Mouse (Mus musculus) stomach, embryonic 16.5 days (tissue): ENCODE data around the gene Slco4c1. TPM values are rescaled to one million over a fixed set of nuclear protein-coding genes. Genes with fewer than 3 reads are reported as not detected.

Experiments
- ATAC-seq: fragments of 200-750 bp; cut with Nextera tagmentation; 2 replicates; pipeline ENCODE4 v1.8.0; 2017; ENCODE audit warnings: moderate number of reproducible peaks, moderate TSS enrichment; ENCODE audit not compliant: insufficient read depth, low FRiP score
- H3K27ac ChIP-seq: fragments of 300-500 bp; sonication (generic); 2 replicates; pipeline ENCODE4 v1.5.1; 2014; ENCODE audit warnings: low read length
- H3K27me3 ChIP-seq: fragments of 300-500 bp; sonication (generic); 2 replicates; pipeline ENCODE4 v1.6.1; 2014; ENCODE audit warnings: low read length, control low read depth, mixed read lengths; ENCODE audit not compliant: control insufficient read depth, insufficient read depth
- H3K36me3 ChIP-seq: fragments of 300-500 bp; sonication (generic); 2 replicates; pipeline ENCODE4 v1.6.1; 2014; ENCODE audit warnings: low read length; ENCODE audit not compliant: control insufficient read depth, insufficient read depth
- H3K4me1 ChIP-seq: fragments of 300-500 bp; sonication (generic); 2 replicates; pipeline ENCODE4 v1.6.1; 2014; ENCODE audit warnings: low read length, control low read depth, mixed read lengths; ENCODE audit not compliant: control insufficient read depth, insufficient read depth
- H3K4me2 ChIP-seq: fragments of 300-500 bp; sonication (generic); 2 replicates; pipeline ENCODE4 v1.6.1; 2014; ENCODE audit warnings: low read depth, low read length, mixed read lengths
- H3K4me3 ChIP-seq: fragments of 300-500 bp; sonication (generic); replicated peaks from 2 replicates; pipeline ENCODE4 v1.5.1; 2014; ENCODE audit warnings: mild to moderate bottlenecking, low read length
- H3K9ac ChIP-seq: fragments of 300-500 bp; sonication (generic); 2 replicates; pipeline ENCODE4 v1.6.1; 2014; ENCODE audit warnings: low read length
- H3K9me3 ChIP-seq: fragments of 300-500 bp; sonication (generic); replicated peaks from 2 replicates; pipeline ENCODE4 v1.6.1; 2016; ENCODE audit warnings: low read length, control low read depth; ENCODE audit not compliant: control insufficient read depth
- WGBS: fragments of 180-500 bp; shearing (Covaris S2); extraction: QIAGEN DNeasy Blood & Tissue Kit; methylation state at CpG from one replicate; pipeline ENCODE4 v1.1.7; 2014; 5-methylcytosine and 5-hydroxymethylcytosine counted together
- polyA plus RNA-seq: library from polyadenylated mRNA; unstranded; fragments of >200 nt; fragmentation: Nextera tagmentation; extraction: Ambion mirVana; gene quantifications from 2 replicates; pipeline ENCODE4 v1.2.1, GENCODE M21; 2015

Gene Slco4c1
- polyA plus RNA-seq, 1 experiment from 2014 or later = 0.35 TPM

GRCm38 (mm10) chr1:96794690-96795089 is 77.3 kb downstream of the Slco4c1 start:
- ATAC-seq = no peak
- H3K9ac ChIP-seq = no peak overlapping the region
- WGBS = 88% methylated on average over 4 of the region's 4 CpGs

GRCm38 (mm10) chr1:96794290-96794689 is 77.7 kb downstream of the Slco4c1 start:
- 84% methylated on average over 5 of the region's 5 CpGs for WGBS
- Histone ChIP-seq H3K4me1 (no peaks in the 10 kb centered on the region), H3K9ac (no peak overlapping the region), H3K9me3 (no peaks in the 10 kb centered on the region), H3K27ac (no peak overlapping the region), H3K27me3 (no peaks in the 10 kb centered on the region), H3K4me2 (no peak overlapping the region), H3K4me3 (no peak overlapping the region), H3K36me3 (no peaks in the 10 kb centered on the region)
- no peak for ATAC-seq

More at GRCm38 (mm10) chr1:96794690-96795089, 77.3 kb downstream of the Slco4c1 start:
- Histone ChIP-seq H3K9me3 (no peaks in the 10 kb centered on the region), H3K36me3 (no peaks in the 10 kb centered on the region), H3K27ac (no peak overlapping the region), H3K27me3 (no peaks in the 10 kb centered on the region), H3K4me3 (no peak overlapping the region), H3K4me2 (no peak overlapping the region), H3K4me1 (no peaks in the 10 kb centered on the region)

- H3K36me3 ChIP-seq = no peaks in the 10 kb centered on the region
- no peak overlapping the region for H3K4me2 ChIP-seq
- no peaks in the 10 kb centered on the region for H3K27me3 ChIP-seq
- no peaks in the 10 kb centered on the region for H3K9me3 ChIP-seq
- no peaks in the 10 kb centered on the region for H3K4me1 ChIP-seq
- H3K4me3 ChIP-seq = no peak overlapping the region
- ATAC-seq = no peak
- 64% methylated on average over 1 of the region's 1 CpGs for WGBS
- no peak overlapping the region for H3K9ac ChIP-seq
- no peak overlapping the region for H3K27ac ChIP-seq
Observed at GRCm38 (mm10) chr1:96789268-96789667, 82.7 kb downstream of the Slco4c1 start.

- ATAC-seq = no peak
- 90% methylated on average over 4 of the region's 4 CpGs for WGBS
- no peaks in the 10 kb centered on the region for H3K4me1 ChIP-seq
- no peak overlapping the region for H3K4me3 ChIP-seq
- H3K27ac ChIP-seq = no peak overlapping the region
- H3K9me3 ChIP-seq = no peaks in the 10 kb centered on the region
- no peaks in the 10 kb centered on the region for H3K36me3 ChIP-seq
- no peaks in the 10 kb centered on the region for H3K27me3 ChIP-seq
- H3K9ac ChIP-seq = no peak overlapping the region
- no peak overlapping the region for H3K4me2 ChIP-seq
Observed at GRCm38 (mm10) chr1:96774174-96774573, 97.8 kb downstream of the Slco4c1 start.

GRCm38 (mm10) chr1:96773712-96774111 is 98.3 kb downstream of the Slco4c1 start:
- Histone ChIP-seq H3K27ac (no peak overlapping the region), H3K36me3 (no peaks in the 10 kb centered on the region), H3K9ac (no peak overlapping the region), H3K4me3 (no peak overlapping the region), H3K4me2 (no peak overlapping the region), H3K27me3 (no peaks in the 10 kb centered on the region), H3K4me1 (no peaks in the 10 kb centered on the region), H3K9me3 (no peaks in the 10 kb centered on the region)
- ATAC-seq = no peak
- 86% methylated on average over 5 of the region's 5 CpGs for WGBS

- Histone ChIP-seq H3K4me1 (no peaks in the 10 kb centered on the region), H3K4me3 (no peak overlapping the region), H3K9me3 (no peaks in the 10 kb centered on the region), H3K36me3 (no peaks in the 10 kb centered on the region), H3K4me2 (no peak overlapping the region), H3K27ac (no peak overlapping the region), H3K27me3 (no peaks in the 10 kb centered on the region), H3K9ac (no peak overlapping the region)
- no peak for ATAC-seq
- WGBS = 57% methylated on average over 1 of the region's 1 CpGs
Observed at GRCm38 (mm10) chr1:96770283-96770682, 101.7 kb downstream of the Slco4c1 start.

- H3K9me3 ChIP-seq = no peaks in the 10 kb centered on the region
- ATAC-seq = no peak
- 9% methylated on average over 4 of the region's 4 CpGs for WGBS
- H3K27me3 ChIP-seq = no peaks in the 10 kb centered on the region
- H3K4me3 ChIP-seq = no peak overlapping the region
- H3K4me2 ChIP-seq = no peak overlapping the region
- H3K4me1 ChIP-seq = no peaks in the 10 kb centered on the region
- H3K27ac ChIP-seq = no peak overlapping the region
- H3K36me3 ChIP-seq = no peaks in the 10 kb centered on the region
- no peak overlapping the region for H3K9ac ChIP-seq
Observed at GRCm38 (mm10) chr1:96768264-96768663, 103.7 kb downstream of the Slco4c1 start.

- Histone ChIP-seq H3K4me2 (no peak overlapping the region), H3K4me1 (no peaks in the 10 kb centered on the region), H3K4me3 (no peak overlapping the region), H3K36me3 (no peaks in the 10 kb centered on the region), H3K9me3 (no peaks in the 10 kb centered on the region), H3K27ac (no peak overlapping the region), H3K9ac (no peak overlapping the region), H3K27me3 (no peaks in the 10 kb centered on the region)
- WGBS = 17% methylated on average over 1 of the region's 1 CpGs
- no peak for ATAC-seq
Observed at GRCm38 (mm10) chr1:96766535-96766934, 105.4 kb downstream of the Slco4c1 start.
